Mouse (Mus musculus): ENCODE measurements around the gene Ly6g6f. TPM values are rescaled to one million over a fixed set of nuclear protein-coding genes. Genes with fewer than 3 reads are reported as not detected.
"Not testable (repeated sequence)": the region's sequence is repeated elsewhere in the genome, so short reads cannot be mapped to it uniquely, and the experiment has no call there.

The Ly6g6f gene
- polyA plus RNA-seq, 1 experiment from 2014 or later, result 0.12 TPM

GRCm38 (mm10) chr17:35055691-35056495 lies 29.5 kb downstream of the Ly6g6f start:
- no peak for DNase-seq (ENCODE audit: low spot score)

- no peak for DNase-seq (ENCODE audit: low spot score)
Measured at GRCm38 (mm10) chr17:35052271-35052798, 33.1 kb downstream of the Ly6g6f start.

GRCm38 (mm10) chr17:35051156-35052086 lies 34.0 kb downstream of the Ly6g6f start:
- DNase-seq (ENCODE audit: low spot score), result peak; percentile 81

DNA sequence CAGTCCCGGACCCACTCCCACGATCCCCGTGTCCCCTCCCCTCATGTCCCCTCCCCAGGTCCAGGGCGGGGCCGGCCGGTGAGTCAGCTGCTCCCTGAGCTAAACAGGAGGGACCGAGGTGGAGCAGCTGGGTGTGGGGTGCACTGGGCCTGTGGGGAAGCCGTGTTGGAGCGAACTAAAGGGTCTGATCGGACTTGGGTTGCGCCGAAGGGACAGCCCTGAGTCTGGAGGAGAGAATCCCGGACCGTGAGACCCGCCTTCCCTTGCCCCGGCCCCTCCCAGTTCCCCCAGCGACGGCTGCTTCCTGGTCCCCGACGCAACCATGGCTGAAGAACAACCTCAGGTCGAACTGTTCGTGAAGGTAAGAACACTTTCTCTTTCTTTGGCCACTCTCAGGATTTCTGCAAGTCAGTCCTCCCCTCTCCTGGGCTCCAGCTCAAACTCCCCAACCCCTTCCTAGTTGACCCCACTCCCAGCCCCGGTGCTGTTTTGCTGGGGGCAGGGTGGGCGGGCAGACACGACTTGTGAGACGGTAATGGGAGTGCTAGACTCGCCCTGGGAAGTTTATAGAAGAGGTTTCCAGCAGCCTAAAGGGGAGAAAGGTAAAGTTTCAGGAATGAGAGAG lies 35.2 kb downstream of the Ly6g6f start:
- peak; percentile 63 for DNase-seq (ENCODE audit: low spot score)

GRCm38 (mm10) chr17:35049561-35050016 lies 35.8 kb downstream of the Ly6g6f start, which contains the start of gene Clic1:
TSS of gene Clic1 (plus strand) at chr17:35049966.
- peak; percentile 61 for DNase-seq (ENCODE audit: low spot score)

DNA sequence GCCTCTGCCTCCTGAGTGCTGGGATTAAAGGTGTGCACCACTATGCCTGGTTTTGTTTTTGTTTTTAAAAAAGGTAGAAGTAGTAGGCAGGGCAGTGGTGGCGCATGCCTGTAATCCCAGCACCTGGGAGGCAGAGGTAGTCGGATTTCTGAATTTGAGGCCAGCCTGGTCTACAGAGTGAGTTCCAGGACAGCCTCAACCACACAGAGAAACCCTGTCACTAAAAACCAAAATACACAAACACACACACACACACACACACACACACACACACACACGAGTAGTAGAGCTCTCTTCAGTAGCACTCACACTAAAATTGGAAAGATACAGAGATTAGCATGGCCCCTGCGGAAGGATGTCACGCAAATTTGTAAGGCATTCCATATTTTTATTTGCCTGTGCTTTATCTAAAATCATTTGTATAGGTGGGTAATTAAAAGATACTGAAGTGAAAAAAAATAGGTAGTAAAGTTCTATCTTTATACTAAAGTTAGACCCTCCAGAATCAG lies 36.4 kb downstream of the Ly6g6f start:
- no peak for DNase-seq (ENCODE audit: low spot score)

GRCm38 (mm10) chr17:35048149-35048931 lies 37.1 kb downstream of the Ly6g6f start:
- peak; percentile 70 for DNase-seq (ENCODE audit: low spot score)

- no peak for DNase-seq (ENCODE audit: low spot score)
Measured at GRCm38 (mm10) chr17:35047688-35048087, 37.7 kb downstream of the Ly6g6f start.

GRCm38 (mm10) chr17:35046681-35047455 lies 38.5 kb downstream of the Ly6g6f start, which contains the start of gene Msh5:
TSS of gene Msh5 (minus strand) at chr17:35046745.
- DNase-seq (ENCODE audit: low spot score), result peak; percentile 98

DNA sequence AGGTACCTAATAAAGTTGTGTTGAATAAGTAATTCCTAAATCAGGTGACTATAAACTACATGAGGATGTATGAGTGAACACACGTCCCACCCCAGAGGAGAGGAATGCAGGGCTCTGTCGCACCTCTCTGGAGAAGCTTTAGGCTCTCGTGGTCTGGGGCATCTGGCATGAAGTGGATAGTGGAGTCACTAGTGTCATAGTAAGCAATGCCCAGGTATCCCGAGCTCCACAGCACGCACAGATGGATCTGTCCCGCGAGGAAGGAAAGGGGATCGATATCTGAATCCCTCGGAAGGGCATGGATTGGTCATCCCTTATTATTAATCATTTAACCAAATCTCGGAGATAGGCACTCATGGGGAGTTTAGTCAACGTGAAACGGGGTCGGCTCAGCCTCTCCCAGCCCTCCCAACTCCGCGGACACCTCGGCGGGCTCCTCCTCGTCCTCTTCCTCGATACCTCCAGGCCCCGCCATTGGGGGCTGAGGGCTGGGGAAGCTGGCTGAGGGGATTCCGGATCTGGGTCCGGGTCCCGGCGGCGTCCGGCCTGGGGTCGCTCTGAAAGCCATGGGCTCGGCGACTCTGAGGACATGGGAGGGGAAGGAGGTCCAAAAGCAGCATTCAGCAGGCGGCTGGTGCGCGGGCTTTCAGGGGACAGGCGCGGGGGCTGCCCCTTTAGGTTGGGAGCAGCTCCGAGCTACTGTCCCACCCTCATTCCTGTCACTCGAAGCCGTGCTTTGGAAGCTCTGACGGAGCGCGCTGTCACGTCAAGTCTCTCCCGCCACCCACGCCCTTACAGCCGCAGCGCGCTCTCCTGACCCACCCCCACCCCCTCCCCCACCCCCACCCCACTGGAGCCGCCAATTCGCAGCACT lies 39.4 kb downstream of the Ly6g6f start:
- DNase-seq (ENCODE audit: low spot score), result no peak

GRCm38 (mm10) chr17:35044904-35045806 lies 40.3 kb downstream of the Ly6g6f start:
- no peak for DNase-seq (ENCODE audit: low spot score)

DNA sequence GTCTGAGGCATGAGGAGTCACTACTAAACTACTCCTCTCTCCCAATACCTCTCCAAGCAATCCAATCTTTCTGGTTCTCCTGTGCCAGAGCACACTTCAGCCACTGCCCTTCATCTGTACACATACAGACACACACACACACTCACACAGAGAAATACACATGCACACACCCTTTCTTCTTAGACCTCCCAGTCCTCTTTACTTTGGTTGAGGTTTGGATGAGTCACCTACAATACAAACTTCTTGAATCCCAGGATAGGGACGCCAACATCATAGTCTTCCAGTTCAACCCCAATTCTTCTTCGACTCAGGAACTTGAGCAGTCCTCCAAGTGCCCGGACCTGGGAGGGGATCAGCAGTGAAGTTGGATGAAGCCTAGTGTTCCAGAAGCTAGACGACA lies 41.6 kb downstream of the Ly6g6f start:
- DNase-seq (ENCODE audit: low spot score), result no peak

DNA sequence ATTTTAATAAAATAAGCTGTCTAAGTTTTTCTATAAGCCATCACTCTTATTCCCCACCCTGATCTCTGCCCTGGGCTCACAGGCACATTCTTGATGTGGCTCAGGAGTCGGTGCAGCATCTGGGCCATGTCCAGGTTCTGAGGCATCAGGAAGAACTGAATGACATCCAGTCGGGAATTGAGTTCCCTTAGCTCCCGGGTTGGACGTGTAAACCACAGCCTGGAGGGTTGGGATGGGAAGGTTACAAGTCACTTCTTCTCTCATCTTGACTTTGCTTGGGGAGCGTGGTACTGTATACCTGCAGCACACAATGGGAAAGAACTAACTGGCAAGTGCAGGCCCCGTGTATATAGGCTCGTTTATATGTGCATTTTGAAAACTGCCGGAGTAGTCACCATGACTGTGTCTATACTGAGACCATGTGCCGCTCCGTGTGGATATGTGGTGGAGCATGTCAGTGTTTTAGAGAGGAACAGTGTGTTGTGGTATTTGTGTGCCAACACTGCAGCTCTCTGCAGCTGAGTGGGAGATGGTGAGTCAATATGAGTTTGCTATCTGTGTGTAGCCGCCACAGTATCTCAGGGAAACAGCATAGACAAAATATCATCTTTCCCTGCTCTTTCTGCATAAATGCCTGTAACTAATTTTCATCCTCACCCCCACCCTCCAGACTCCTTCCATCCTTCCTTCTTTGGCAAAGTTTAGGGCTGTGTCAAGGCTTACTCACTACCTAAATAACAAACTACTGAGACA lies 46.1 kb downstream of the Ly6g6f start:
- DNase-seq (ENCODE audit: low spot score), result no peak

DNA sequence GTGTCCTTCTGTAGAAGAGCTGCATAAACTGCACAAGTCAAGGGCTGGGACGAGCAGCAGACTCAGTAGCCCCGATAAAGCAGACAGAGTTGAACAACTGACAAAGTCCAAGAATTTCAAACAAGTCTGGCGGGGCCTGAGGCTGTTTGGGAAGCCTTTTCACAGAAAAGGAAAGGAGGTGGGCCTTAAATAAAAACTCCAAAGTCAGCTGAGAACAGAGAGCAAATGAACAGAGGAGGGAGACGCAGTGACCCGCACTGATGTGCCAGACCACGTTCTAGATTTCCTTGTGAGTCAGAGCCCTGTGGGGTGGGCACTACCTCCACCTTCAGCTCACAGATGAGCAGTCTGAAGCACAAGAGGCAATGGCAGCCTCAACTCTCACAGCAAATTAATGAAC lies 50.5 kb downstream of the Ly6g6f start:
- no peak for DNase-seq (ENCODE audit: low spot score)

DNA sequence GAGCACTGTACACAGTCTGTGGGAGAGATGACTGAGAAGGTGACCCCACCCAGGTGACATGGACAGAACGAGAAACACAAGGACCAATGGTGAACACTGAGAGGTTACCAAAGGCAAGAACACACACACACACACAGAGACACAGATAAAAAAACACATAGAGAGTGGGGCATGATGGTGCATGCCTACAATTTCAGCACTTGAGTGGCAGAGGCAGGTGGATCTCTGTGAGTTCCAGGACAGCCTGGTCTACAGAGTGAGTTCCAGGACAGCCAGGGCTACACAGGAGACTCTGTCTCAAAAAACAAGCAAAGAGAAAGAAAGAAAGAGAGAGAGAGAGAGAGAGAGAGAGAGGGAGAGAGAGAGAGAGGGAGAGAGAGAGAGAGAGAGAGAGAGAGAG lies 51.7 kb downstream of the Ly6g6f start:
- DNase-seq (ENCODE audit: low spot score), result not testable (repeated sequence)

GRCm38 (mm10) chr17:35032323-35032870 lies 53.0 kb downstream of the Ly6g6f start:
- peak; percentile 20 for DNase-seq (ENCODE audit: low spot score)

All from thymus, postnatal 0 days (tissue).